Mouse (Mus musculus) kidney, embryonic 16.5 days (tissue): ENCODE results near the gene Cd320. TPM values are rescaled to one million over a fixed set of nuclear protein-coding genes. Genes with fewer than 3 reads are reported as not detected.
A peak's percentile ranks its signal among the peaks of the same experiment; 100 is the strongest.

ENCODE experiments used
- ATAC-seq: fragments of 200-750 bp; cut with Nextera tagmentation; 2 replicates; pipeline ENCODE4 v1.8.0; 2017; ENCODE audit warnings: moderate TSS enrichment; ENCODE audit not compliant: low FRiP score, low TSS enrichment
- H3K27ac ChIP-seq: fragments of 300-500 bp; sonication (generic); 2 replicates; pipeline ENCODE4 v1.5.1; 2014; ENCODE audit warnings: low read length
- H3K27me3 ChIP-seq: fragments of 300-500 bp; sonication (generic); 2 replicates; pipeline ENCODE4 v1.6.1; 2014; ENCODE audit warnings: low read length, control low read depth, mixed read lengths; ENCODE audit not compliant: insufficient read depth
- H3K36me3 ChIP-seq: fragments of 300-500 bp; sonication (generic); 2 replicates; pipeline ENCODE4 v1.6.1; 2014; ENCODE audit warnings: low read length, control low read depth, mixed read lengths; ENCODE audit not compliant: insufficient read depth
- H3K4me1 ChIP-seq: fragments of 300-500 bp; sonication (generic); 2 replicates; pipeline ENCODE4 v1.6.1; 2014; ENCODE audit warnings: low read length, control low read depth, mixed read lengths; ENCODE audit not compliant: insufficient read depth
- H3K4me2 ChIP-seq: fragments of 300-500 bp; sonication (generic); replicated peaks from 2 replicates; pipeline ENCODE4 v1.6.1; 2014; ENCODE audit warnings: low read depth, low read length
- H3K4me3 ChIP-seq: fragments of 300-500 bp; sonication (generic); 2 replicates; pipeline ENCODE4 v1.5.1; 2014; ENCODE audit warnings: mild to moderate bottlenecking, low read length
- H3K9ac ChIP-seq: fragments of 300-500 bp; sonication (generic); replicated peaks from 2 replicates; pipeline ENCODE4 v1.6.1; 2014; ENCODE audit warnings: low read length
- H3K9me3 ChIP-seq: fragments of 300-500 bp; sonication (generic); 2 replicates; pipeline ENCODE4 v1.6.1; 2016; ENCODE audit warnings: low read length, control low read depth
- WGBS: fragments of 180-500 bp; shearing (Covaris S2); extraction: QIAGEN DNeasy Blood & Tissue Kit; methylation state at CpG from one replicate; pipeline ENCODE4 v1.1.7; 2014; 5-methylcytosine and 5-hydroxymethylcytosine counted together
- polyA plus RNA-seq: library from polyadenylated mRNA; unstranded; fragments of >200 nt; fragmentation: Nextera tagmentation; extraction: Ambion mirVana; gene quantifications from 2 replicates; pipeline ENCODE4 v1.2.1, GENCODE M21; 2015

Gene Cd320
- 120 and 122 TPM in 2 replicates for polyA plus RNA-seq

GRCm38 (mm10) chr17:33842966-33843795, at the start of gene Cd320:
Gene Cd320 (plus strand): TSS chr17:33843091.
- ATAC-seq, result peak; percentile 94
- H3K9ac ChIP-seq, result peak within 1 kb of the TSS; percentile 80
- 0% methylated on average over 45 of the region's 45 CpGs for WGBS
- H3K4me2 ChIP-seq, result peak within 1 kb of the TSS; percentile 84
- H3K27me3 ChIP-seq, result no peaks in the 10 kb centered on the region
- H3K36me3 ChIP-seq, result peaks cover 7% of the 10 kb centered on the region
- H3K27ac ChIP-seq, result peak within 1 kb of the TSS; percentile 78
- H3K4me3 ChIP-seq, result peak within 1 kb of the TSS; percentile 94
- H3K9me3 ChIP-seq, result no peaks in the 10 kb centered on the region
- H3K4me1 ChIP-seq, result peaks cover 12% of the 10 kb centered on the region; the same call in 1 of the 2 replicates

- Histone ChIP-seq H3K4me2 (no peak overlapping the region), H3K27me3 (no peaks in the 10 kb centered on the region), H3K27ac (no peak overlapping the region), H3K4me1 (no peaks in the 10 kb centered on the region), H3K9ac (no peak overlapping the region), H3K9me3 (no peaks in the 10 kb centered on the region), H3K4me3 (no peak overlapping the region), H3K36me3 (no peaks in the 10 kb centered on the region)
- WGBS, result 41% methylated on average over 3 of the region's 3 CpGs
- ATAC-seq, result no peak
Observed at GRCm38 (mm10) chr17:33798306-33798705, 44.6 kb upstream of the Cd320 start.

GRCm38 (mm10) chr17:33799277-33799676, 43.6 kb upstream of the Cd320 start:
- H3K27ac ChIP-seq, result no peak overlapping the region
- ATAC-seq, result no peak
- H3K4me3 ChIP-seq, result no peak overlapping the region
- no peaks in the 10 kb centered on the region for H3K36me3 ChIP-seq
- no peak overlapping the region for H3K9ac ChIP-seq
- H3K4me1 ChIP-seq, result no peaks in the 10 kb centered on the region
- H3K27me3 ChIP-seq, result no peaks in the 10 kb centered on the region
- no peak overlapping the region for H3K4me2 ChIP-seq
- WGBS, result 41% methylated on average over 1 of the region's 1 CpGs
- no peaks in the 10 kb centered on the region for H3K9me3 ChIP-seq

- WGBS, result 2% methylated on average over 2 of the region's 2 CpGs
- Histone ChIP-seq H3K9me3 (no peaks in the 10 kb centered on the region), H3K4me1 (no peaks in the 10 kb centered on the region), H3K9ac (no peak overlapping the region), H3K4me2 (no peak overlapping the region), H3K27me3 (no peaks in the 10 kb centered on the region), H3K36me3 (no peaks in the 10 kb centered on the region), H3K4me3 (no peak overlapping the region), H3K27ac (no peak overlapping the region)
- ATAC-seq, result no peak
Observed at GRCm38 (mm10) chr17:33802221-33802620, 40.7 kb upstream of the Cd320 start.

GRCm38 (mm10) chr17:33804205-33804604, 38.7 kb upstream of the Cd320 start:
- Histone ChIP-seq H3K27me3 (no peaks in the 10 kb centered on the region), H3K36me3 (no peaks in the 10 kb centered on the region), H3K27ac (no peak overlapping the region), H3K9ac (no peak overlapping the region), H3K4me3 (no peak overlapping the region), H3K9me3 (no peaks in the 10 kb centered on the region), H3K4me2 (no peak overlapping the region), H3K4me1 (no peaks in the 10 kb centered on the region)
- 54% methylated on average over 4 of the region's 4 CpGs for WGBS
- no peak for ATAC-seq

- Histone ChIP-seq H3K4me2 (no peak overlapping the region), H3K9me3 (no peaks in the 10 kb centered on the region), H3K9ac (no peak overlapping the region), H3K4me3 (no peak overlapping the region), H3K27ac (no peak overlapping the region), H3K4me1 (no peaks in the 10 kb centered on the region), H3K36me3 (no peaks in the 10 kb centered on the region), H3K27me3 (no peaks in the 10 kb centered on the region)
- 52% methylated on average over 1 of the region's 1 CpGs for WGBS
- ATAC-seq, result no peak
Observed at GRCm38 (mm10) chr17:33804745-33805144, 38.1 kb upstream of the Cd320 start.

- no peaks in the 10 kb centered on the region for H3K27me3 ChIP-seq
- no peaks in the 10 kb centered on the region for H3K36me3 ChIP-seq
- H3K4me2 ChIP-seq, result no peak overlapping the region
- peaks cover 14% of the 10 kb centered on the region for H3K4me1 ChIP-seq
- no peak for ATAC-seq
- H3K27ac ChIP-seq, result no peak overlapping the region
- H3K9ac ChIP-seq, result no peak overlapping the region
- 26% methylated on average over 8 of the region's 9 CpGs for WGBS
- no peak overlapping the region for H3K4me3 ChIP-seq
- H3K9me3 ChIP-seq, result no peaks in the 10 kb centered on the region
Observed at GRCm38 (mm10) chr17:33807181-33807888, 35.6 kb upstream of the Cd320 start.

GRCm38 (mm10) chr17:33808192-33808591, 34.7 kb upstream of the Cd320 start:
- Histone ChIP-seq H3K9ac (no peak overlapping the region), H3K9me3 (no peaks in the 10 kb centered on the region), H3K36me3 (no peaks in the 10 kb centered on the region), H3K4me3 (no peak overlapping the region), H3K27me3 (no peaks in the 10 kb centered on the region), H3K4me1 (peaks cover 22% of the 10 kb centered on the region), H3K27ac (no peak overlapping the region), H3K4me2 (no peak overlapping the region)
- WGBS, result 38% methylated on average over 10 of the region's 10 CpGs
- no peak for ATAC-seq

- H3K27ac ChIP-seq, result peak within 1 kb of the TSS; percentile 69
- ATAC-seq, result peak; percentile 97
- WGBS, result under 1% methylated on average over 36 of the region's 36 CpGs
Observed at GRCm38 (mm10) chr17:33810334-33811141, 32.4 kb upstream of the Cd320 start, which contains the start of gene Kank3. Gene Kank3 (plus strand): TSS chr17:33810519.

More at GRCm38 (mm10) chr17:33810334-33811141, 32.4 kb upstream of the Cd320 start, which contains the start of gene Kank3:
- no peaks in the 10 kb centered on the region for H3K27me3 ChIP-seq
- peak within 1 kb of the TSS; percentile 76 for H3K9ac ChIP-seq
- H3K4me2 ChIP-seq, result peak within 1 kb of the TSS; percentile 97
- H3K4me3 ChIP-seq, result peak within 1 kb of the TSS; percentile 69
- H3K9me3 ChIP-seq, result no peaks in the 10 kb centered on the region
- no peaks in the 10 kb centered on the region for H3K36me3 ChIP-seq
- H3K4me1 ChIP-seq, result peaks cover 25% of the 10 kb centered on the region
